Mouse (Mus musculus): ENCODE results near the gene Card19. TPM values are rescaled to one million over a fixed set of nuclear protein-coding genes. Genes with fewer than 3 reads are reported as not detected.

Card19 gene
- total RNA-seq, 1 experiment, result 16.9 TPM

- no peak for DNase-seq (ENCODE audit: low read depth, low spot score)
- Histone ChIP-seq H3K36me3 (ENCODE audit: control insufficient read depth, insufficient read depth, low read length, poor library complexity, severe bottlenecking) (no peaks in the 10 kb centered on the region), H3K9ac (ENCODE audit: insufficient read depth, low read depth, low read length, poor library complexity, severe bottlenecking) (peak within 1 kb of the TSS; percentile 50), H3K9me3 (ENCODE audit: control insufficient read depth, insufficient read depth, low read depth, low read length) (no peaks in the 10 kb centered on the region), H3K4me1 (ENCODE audit: control insufficient read depth in 2 of 2, insufficient read depth in 2 of 2, low read length in 2 of 2, poor library complexity in 1 of 2) (peaks cover 0 to 9% of the 10 kb centered on the region in 2 experiments; a peak in 2 of 4 replicates), H3K4me3 (ENCODE audit: insufficient read depth in 1 of 2, low read depth in 1 of 2, low read length in 2 of 2, poor library complexity in 1 of 2, severe bottlenecking in 1 of 2) (peak within 1 kb of the TSS; percentile 71 to 80), H3K27ac (ENCODE audit: insufficient read depth, low read depth, low read length, poor library complexity, severe bottlenecking) (no peak within 1 kb of the TSS)
- in situ Hi-C loops (cut with MboI; ENCODE audit: low sequenced_read_pairs in 2 of 2, unreplicated experiment in 2 of 2), result no loop called here
- no peak for TF ChIP-seq MAFK (IDR thresholded peaks at IDR 0.05; ENCODE audit: insufficient read depth, low read depth, low read length)
- no peak for TF ChIP-seq CHD2 (IDR thresholded peaks at IDR 0.05; ENCODE audit: low read depth, low read length)
- TF ChIP-seq ZC3H11A (IDR thresholded peaks at IDR 0.05; ENCODE audit: borderline replicate concordance, low read depth, low read length), result no peak
- TF ChIP-seq ZNF384 (IDR thresholded peaks at IDR 0.05; ENCODE audit: low read depth, low read length), result no peak
- no peak for TF ChIP-seq HCFC1 (IDR thresholded peaks at IDR 0.05; ENCODE audit: borderline replicate concordance, insufficient read depth, low read length)
These were observed 32.6 kb upstream of the Card19 start, which contains the start of gene Susd3 for GRCm38 (mm10) chr13:49248467-49248862. TSS of gene Susd3 (minus strand) at chr13:49248706.

DNA sequence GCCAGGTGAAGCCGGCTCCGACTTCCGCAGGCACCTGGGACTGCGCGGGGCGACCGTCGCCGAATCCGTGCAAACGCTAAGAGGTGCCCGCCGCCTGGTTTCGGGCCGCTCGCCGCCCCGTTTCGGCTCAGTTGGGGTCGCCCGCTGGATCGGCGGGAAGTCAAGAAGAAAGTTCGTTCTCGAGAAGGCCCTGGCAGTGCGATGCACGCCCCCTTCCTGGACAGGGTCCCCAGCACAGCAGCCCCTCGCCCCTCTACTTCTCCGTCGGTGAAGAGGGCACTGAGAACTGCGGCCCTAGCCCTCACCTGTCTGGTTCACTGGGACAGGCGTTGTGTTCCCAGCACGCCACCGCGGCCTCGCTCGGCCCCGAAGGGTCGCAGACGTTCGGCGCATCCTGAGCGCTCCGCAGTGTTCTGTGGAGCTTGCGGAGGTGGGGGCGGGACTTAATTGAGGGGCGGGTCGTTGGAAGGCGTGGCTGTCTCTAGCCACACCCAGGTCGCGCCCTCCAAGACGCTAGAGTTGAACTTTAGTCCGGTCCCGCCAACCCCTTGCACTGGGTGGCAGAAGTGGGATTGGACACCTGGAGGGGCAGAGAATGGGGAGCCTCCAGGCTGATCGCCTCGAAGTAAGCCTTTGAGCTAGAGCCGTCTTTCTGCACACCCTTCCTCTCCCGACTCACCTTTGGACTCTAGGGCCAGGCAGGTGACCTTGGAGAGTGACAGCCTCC is 32.1 kb upstream of the Card19 start:
- Histone ChIP-seq H3K4me1 (ENCODE audit: control insufficient read depth in 2 of 2, insufficient read depth in 2 of 2, low read length in 2 of 2, poor library complexity in 1 of 2) (peaks cover 0 to 9% of the 10 kb centered on the region in 2 experiments; a peak in 2 of 4 replicates), H3K9me3 (ENCODE audit: control insufficient read depth, insufficient read depth, low read depth, low read length) (no peaks in the 10 kb centered on the region), H3K9ac (ENCODE audit: insufficient read depth, low read depth, low read length, poor library complexity, severe bottlenecking) (peak overlapping the region; percentile 50), H3K27ac (ENCODE audit: insufficient read depth, low read depth, low read length, poor library complexity, severe bottlenecking) (no peak overlapping the region), H3K36me3 (ENCODE audit: control insufficient read depth, insufficient read depth, low read length, poor library complexity, severe bottlenecking) (no peaks in the 10 kb centered on the region), H3K4me3 (ENCODE audit: insufficient read depth in 1 of 2, low read depth in 1 of 2, low read length in 2 of 2, poor library complexity in 1 of 2, severe bottlenecking in 1 of 2) (peak overlapping the region; percentile 71 to 80)
- DNase-seq (ENCODE audit: low read depth, low spot score), result peak; percentile 67
- in situ Hi-C loops (cut with MboI; ENCODE audit: low sequenced_read_pairs in 2 of 2, unreplicated experiment in 2 of 2), result no loop called here
- TF ChIP-seq CHD2 (IDR thresholded peaks at IDR 0.05; ENCODE audit: low read depth, low read length) (no peak), ZNF384 (IDR thresholded peaks at IDR 0.05; ENCODE audit: low read depth, low read length) (no peak), HCFC1 (IDR thresholded peaks at IDR 0.05; ENCODE audit: borderline replicate concordance, insufficient read depth, low read length) (no peak), MAFK (IDR thresholded peaks at IDR 0.05; ENCODE audit: insufficient read depth, low read depth, low read length) (no peak), ZC3H11A (IDR thresholded peaks at IDR 0.05; ENCODE audit: borderline replicate concordance, low read depth, low read length) (no peak)

GRCm38 (mm10) chr13:49247232-49247739 is 31.4 kb upstream of the Card19 start:
- in situ Hi-C loops (cut with MboI; ENCODE audit: low sequenced_read_pairs in 2 of 2, unreplicated experiment in 2 of 2), result no loop called here
- peaks cover 0 to 9% of the 10 kb centered on the region in 2 experiments; a peak in 2 of 4 replicates for H3K4me1 ChIP-seq (ENCODE audit: control insufficient read depth in 2 of 2, insufficient read depth in 2 of 2, low read length in 2 of 2, poor library complexity in 1 of 2)
- no peak overlapping the region for H3K27ac ChIP-seq (ENCODE audit: insufficient read depth, low read depth, low read length, poor library complexity, severe bottlenecking)
- H3K36me3 ChIP-seq (ENCODE audit: control insufficient read depth, insufficient read depth, low read length, poor library complexity, severe bottlenecking), result no peaks in the 10 kb centered on the region
- peak overlapping the region; percentile 71 to 80 for H3K4me3 ChIP-seq (ENCODE audit: insufficient read depth in 1 of 2, low read depth in 1 of 2, low read length in 2 of 2, poor library complexity in 1 of 2, severe bottlenecking in 1 of 2)
- H3K9ac ChIP-seq (ENCODE audit: insufficient read depth, low read depth, low read length, poor library complexity, severe bottlenecking), result peak overlapping the region; percentile 50; the same call in 1 of the 2 replicates
- TF ChIP-seq ZNF384 (IDR thresholded peaks at IDR 0.05; ENCODE audit: low read depth, low read length), result no peak
- no peak for TF ChIP-seq ZC3H11A (IDR thresholded peaks at IDR 0.05; ENCODE audit: borderline replicate concordance, low read depth, low read length)
- TF ChIP-seq CHD2 (IDR thresholded peaks at IDR 0.05; ENCODE audit: low read depth, low read length), result no peak
- TF ChIP-seq MAFK (IDR thresholded peaks at IDR 0.05; ENCODE audit: insufficient read depth, low read depth, low read length), result no peak
- TF ChIP-seq HCFC1 (IDR thresholded peaks at IDR 0.05; ENCODE audit: borderline replicate concordance, insufficient read depth, low read length), result no peak
- DNase-seq (ENCODE audit: low read depth, low spot score), result no peak
- H3K9me3 ChIP-seq (ENCODE audit: control insufficient read depth, insufficient read depth, low read depth, low read length), result no peaks in the 10 kb centered on the region

DNA sequence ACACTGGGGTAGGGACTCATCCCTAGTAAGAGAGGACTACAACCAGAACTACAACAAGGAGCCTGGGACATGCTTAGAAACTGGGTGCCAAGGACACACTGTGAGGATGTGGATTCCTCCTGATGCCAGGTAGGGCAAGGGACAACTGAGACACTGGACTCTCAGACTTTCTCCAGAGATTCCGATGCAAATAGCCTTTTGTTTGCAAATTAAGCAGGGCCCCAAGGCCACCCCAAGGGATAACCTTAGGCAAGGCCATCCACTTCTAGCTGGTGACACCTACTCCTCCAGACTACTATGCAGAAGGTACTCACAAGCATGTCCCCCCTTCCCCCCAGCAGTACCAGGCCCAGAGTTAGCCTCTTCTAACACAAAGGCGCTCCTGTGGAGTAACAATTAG is 30.8 kb upstream of the Card19 start:
- H3K9ac ChIP-seq (ENCODE audit: insufficient read depth, low read depth, low read length, poor library complexity, severe bottlenecking), result no peak overlapping the region
- in situ Hi-C loops (cut with MboI; ENCODE audit: low sequenced_read_pairs in 2 of 2, unreplicated experiment in 2 of 2), result no loop called here
- H3K4me3 ChIP-seq (ENCODE audit: insufficient read depth in 1 of 2, low read depth in 1 of 2, low read length in 2 of 2, poor library complexity in 1 of 2, severe bottlenecking in 1 of 2), result no peak overlapping the region
- no peak for DNase-seq (ENCODE audit: low read depth, low spot score)
- H3K36me3 ChIP-seq (ENCODE audit: control insufficient read depth, insufficient read depth, low read length, poor library complexity, severe bottlenecking), result no peaks in the 10 kb centered on the region
- peaks cover 0 to 9% of the 10 kb centered on the region in 2 experiments; a peak in 2 of 4 replicates for H3K4me1 ChIP-seq (ENCODE audit: control insufficient read depth in 2 of 2, insufficient read depth in 2 of 2, low read length in 2 of 2, poor library complexity in 1 of 2)
- H3K27ac ChIP-seq (ENCODE audit: insufficient read depth, low read depth, low read length, poor library complexity, severe bottlenecking), result no peak overlapping the region
- H3K9me3 ChIP-seq (ENCODE audit: control insufficient read depth, insufficient read depth, low read depth, low read length), result no peaks in the 10 kb centered on the region
- TF ChIP-seq ZNF384 (IDR thresholded peaks at IDR 0.05; ENCODE audit: low read depth, low read length), result no peak
- TF ChIP-seq ZC3H11A (IDR thresholded peaks at IDR 0.05; ENCODE audit: borderline replicate concordance, low read depth, low read length), result no peak
- TF ChIP-seq MAFK (IDR thresholded peaks at IDR 0.05; ENCODE audit: insufficient read depth, low read depth, low read length), result no peak
- TF ChIP-seq HCFC1 (IDR thresholded peaks at IDR 0.05; ENCODE audit: borderline replicate concordance, insufficient read depth, low read length), result no peak
- no peak for TF ChIP-seq CHD2 (IDR thresholded peaks at IDR 0.05; ENCODE audit: low read depth, low read length)

Measured in ES-E14 (cell line).